Mouse (Mus musculus): ENCODE results near the gene Akip1. TPM values are rescaled to one million over a fixed set of nuclear protein-coding genes. Genes with fewer than 3 reads are reported as not detected.

The Akip1 gene
- 27.0 and 30.8 TPM in 2 replicates for polyA plus RNA-seq (2012; rRNA removed)

- DNase-seq (ENCODE audit: low spot score), result peak; percentile 93
Measured at GRCm38 (mm10) chr7:109703190-109704015, at the start of gene Akip1, which contains the start of gene St5. TSS of gene Akip1 (plus strand) at chr7:109703690. TSS of gene St5 (minus strand) at chr7:109703605.

- no peak for DNase-seq (ENCODE audit: low spot score)
Measured at GRCm38 (mm10) chr7:109654871-109655270, 48.6 kb upstream of the Akip1 start.

GRCm38 (mm10) chr7:109657884-109658283 lies 45.6 kb upstream of the Akip1 start:
- no peak for DNase-seq (ENCODE audit: low spot score)

GRCm38 (mm10) chr7:109659278-109659677 lies 44.2 kb upstream of the Akip1 start:
- DNase-seq (ENCODE audit: low spot score), result no peak

- DNase-seq (ENCODE audit: low spot score), result no peak
Measured at GRCm38 (mm10) chr7:109662626-109663025, 40.9 kb upstream of the Akip1 start.

- no peak for DNase-seq (ENCODE audit: low spot score)
Measured at GRCm38 (mm10) chr7:109666664-109667063, 36.8 kb upstream of the Akip1 start.

- no peak for DNase-seq (ENCODE audit: low spot score)
Measured at GRCm38 (mm10) chr7:109669426-109670170, 33.9 kb upstream of the Akip1 start.

- peak; percentile 59 for DNase-seq (ENCODE audit: low spot score)
Measured at GRCm38 (mm10) chr7:109671581-109672471, 31.7 kb upstream of the Akip1 start.

GRCm38 (mm10) chr7:109674944-109675628 lies 28.4 kb upstream of the Akip1 start:
- DNase-seq (ENCODE audit: low spot score), result no peak

GRCm38 (mm10) chr7:109680284-109680683 lies 23.2 kb upstream of the Akip1 start:
- DNase-seq (ENCODE audit: low spot score), result no peak

GRCm38 (mm10) chr7:109680879-109681278 lies 22.6 kb upstream of the Akip1 start:
- no peak for DNase-seq (ENCODE audit: low spot score)

GRCm38 (mm10) chr7:109686585-109687128 lies 16.8 kb upstream of the Akip1 start:
- DNase-seq (ENCODE audit: low spot score), result no peak

GRCm38 (mm10) chr7:109690101-109690500 lies 13.4 kb upstream of the Akip1 start:
- no peak for DNase-seq (ENCODE audit: low spot score)

- DNase-seq (ENCODE audit: low spot score), result no peak
Measured at GRCm38 (mm10) chr7:109690961-109691360, 12.5 kb upstream of the Akip1 start.

GRCm38 (mm10) chr7:109694576-109695338 lies 8.7 kb upstream of the Akip1 start:
- no peak for DNase-seq (ENCODE audit: low spot score)

- DNase-seq (ENCODE audit: low spot score), result no peak
Measured at GRCm38 (mm10) chr7:109695339-109695726, 8.2 kb upstream of the Akip1 start.

GRCm38 (mm10) chr7:109700213-109700612 lies 3.3 kb upstream of the Akip1 start:
- DNase-seq (ENCODE audit: low spot score), result no peak

- DNase-seq (ENCODE audit: low spot score), result no peak
Measured at GRCm38 (mm10) chr7:109702721-109703120, 769 bp upstream of the Akip1 start.

- no peak for DNase-seq (ENCODE audit: low spot score)
Measured at GRCm38 (mm10) chr7:109704016-109704377, 507 bp downstream of the Akip1 start.

- no peak for DNase-seq (ENCODE audit: low spot score)
Measured at GRCm38 (mm10) chr7:109704461-109704860, 971 bp downstream of the Akip1 start.

All from urinary bladder, adult 2 months (tissue).